Mouse (Mus musculus) mature B cell (primary cell): ENCODE results near the gene Rhox13.

Experiments used
- in situ Hi-C: fragments of 300-500 bp; cut with MboI; formaldehyde crosslinking; loops from 2 replicates; pipeline ENCODE4 v1.14.3; 2019

Gene Rhox13

GRCm38 (mm10) chrX:38120982-38121381 lies at the start of gene Rhox13:
Rhox13 (plus strand) TSS chrX:38121219.
- in situ Hi-C loops = no loop called here

DNA sequence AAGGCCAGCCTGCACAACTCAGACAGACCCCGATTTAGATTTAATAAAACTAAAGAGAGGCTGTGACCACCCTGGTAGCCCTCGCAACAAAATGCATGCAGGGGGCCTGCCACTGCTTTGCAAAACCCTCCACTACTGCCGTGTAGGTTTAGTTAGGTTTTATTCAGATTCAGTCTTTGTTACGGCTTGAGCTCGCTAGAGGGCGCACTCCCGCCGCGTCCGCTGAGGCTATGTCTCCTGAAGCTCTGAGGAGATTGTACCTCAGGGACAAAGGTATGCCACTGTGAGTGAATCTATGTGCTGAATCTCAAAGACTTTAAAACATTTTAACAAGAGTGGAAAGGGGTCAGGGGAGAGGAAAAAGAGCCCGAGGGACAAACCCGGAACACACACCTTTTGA lies 36.8 kb upstream of the Rhox13 start:
- in situ Hi-C loops = no loop called here

DNA sequence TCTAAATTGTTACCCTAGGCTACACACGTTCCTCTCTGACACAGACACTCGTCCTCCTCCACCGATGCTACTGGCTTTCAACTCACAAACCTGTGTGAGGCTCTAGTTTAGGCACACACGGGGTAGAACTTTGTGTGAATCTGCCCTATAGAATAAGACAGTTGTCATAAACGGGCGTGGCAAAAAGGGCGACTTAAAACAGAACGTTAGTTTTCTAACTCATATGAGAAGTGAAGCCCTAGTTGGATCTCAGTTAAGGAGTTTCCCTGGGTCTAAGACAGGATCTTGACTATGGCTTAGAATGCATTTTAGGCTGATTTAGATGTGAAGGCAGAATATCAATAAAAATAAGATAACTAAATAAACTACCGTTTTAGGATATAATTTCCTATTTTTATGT lies 36.0 kb upstream of the Rhox13 start, which contains the start of gene Rhox11:
Rhox11 (minus strand) TSS at position 101 of the 400 bp plus-strand sequence.
- in situ Hi-C loops = no loop called here

DNA sequence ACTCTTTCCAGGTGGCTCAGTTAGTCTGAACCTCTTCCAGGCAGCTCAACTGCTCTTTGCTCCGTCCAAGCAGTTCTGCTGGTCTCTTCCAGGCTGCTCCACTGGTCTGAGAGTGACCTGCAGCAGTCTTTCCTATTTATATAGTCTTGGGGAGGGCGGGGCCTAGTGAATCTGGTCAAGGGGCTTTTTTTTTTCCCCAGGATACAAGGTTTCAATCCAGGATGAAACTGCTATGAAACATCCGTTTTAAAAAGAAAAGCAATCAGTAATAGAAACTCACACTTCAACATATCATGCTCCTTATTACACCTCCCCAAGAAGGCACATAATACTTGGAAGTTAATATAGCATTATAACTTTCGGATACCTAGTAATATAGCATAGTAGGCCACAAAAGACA lies 10.2 kb upstream of the Rhox13 start, which contains the start of gene Rhox12:
Rhox12 (minus strand) TSS at position 101 of the 400 bp plus-strand sequence.
- in situ Hi-C loops = no loop called here

DNA sequence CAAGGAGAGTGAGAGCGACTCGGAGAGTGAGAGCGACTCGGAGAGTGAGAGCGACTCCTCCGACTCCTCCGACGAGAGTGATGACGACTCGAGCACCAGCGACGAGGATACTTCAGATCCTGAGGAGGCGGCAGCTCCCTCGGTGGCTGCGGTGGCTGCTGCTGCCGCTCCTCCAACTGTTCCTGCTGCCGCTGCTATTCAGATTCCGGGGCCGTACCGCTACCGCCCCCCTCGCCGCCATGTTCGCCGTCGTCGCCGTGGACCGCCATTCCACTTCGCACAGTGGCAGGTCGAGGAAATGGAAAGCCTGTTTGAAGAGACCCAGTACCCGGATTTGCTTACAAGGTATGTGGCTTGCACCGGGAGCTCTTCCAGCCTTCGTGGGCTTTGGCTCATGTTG lies 459 bp downstream of the Rhox13 start:
- in situ Hi-C loops = no loop called here

GRCm38 (mm10) chrX:38159097-38159496 lies 38.1 kb downstream of the Rhox13 start:
- in situ Hi-C loops = no loop called here

GRCm38 (mm10) chrX:38165315-38165714 lies 44.3 kb downstream of the Rhox13 start:
- in situ Hi-C loops = no loop called here

DNA sequence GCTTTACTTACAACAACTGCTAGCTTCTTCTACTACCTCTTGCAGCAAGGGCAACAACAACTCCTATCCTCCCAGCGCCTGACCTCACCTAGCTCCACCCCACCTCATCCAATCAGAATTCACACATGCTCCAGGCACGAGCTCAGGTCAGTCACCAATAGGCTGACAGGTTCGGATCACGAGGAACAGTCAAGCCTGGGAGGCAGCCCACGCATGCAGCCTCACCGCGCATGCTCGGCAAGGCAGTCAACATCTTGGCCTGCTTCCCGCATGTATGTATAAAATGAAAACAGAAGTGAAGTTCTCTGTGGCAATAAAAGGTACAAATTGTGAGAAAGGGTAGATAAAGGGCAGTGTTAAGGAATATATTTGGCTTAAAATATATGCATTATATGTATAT lies 45.0 kb downstream of the Rhox13 start:
- in situ Hi-C loops = no loop called here

- in situ Hi-C loops = no loop called here
These were observed 45.6 kb downstream of the Rhox13 start for GRCm38 (mm10) chrX:38166592-38166991.
